Mouse (Mus musculus) heart, adult 9 months (tissue): ENCODE data around the gene Ttyh2.
A peak's percentile ranks its signal among the peaks of the same experiment; 100 is the strongest.

Experiments used
- DNase-seq, 2 experiments: peaks; one replicate each; pipeline ENCODE4 v3.0.0; 2022; ENCODE audit warnings: low spot score in 2 of 2

The Ttyh2 gene

GRCm38 (mm10) chr11:114675341-114675825 lies at the start of gene Ttyh2:
Ttyh2 (plus strand) TSS chr11:114675431.
- DNase-seq = peak; percentile 75 to 76

- DNase-seq = no peak
Measured at GRCm38 (mm10) chr11:114626071-114626690, 49.0 kb upstream of the Ttyh2 start.

- DNase-seq = no peak
Measured at GRCm38 (mm10) chr11:114627036-114627435, 48.2 kb upstream of the Ttyh2 start.

GRCm38 (mm10) chr11:114628032-114628431 lies 47.2 kb upstream of the Ttyh2 start:
- no peak for DNase-seq

GRCm38 (mm10) chr11:114630044-114630443 lies 45.2 kb upstream of the Ttyh2 start:
- DNase-seq = no peak

- no peak for DNase-seq
Measured at GRCm38 (mm10) chr11:114632266-114632665, 43.0 kb upstream of the Ttyh2 start.

- peak; percentile 34 to 61 for DNase-seq
Measured at GRCm38 (mm10) chr11:114636292-114636691, 38.9 kb upstream of the Ttyh2 start.

- no peak for DNase-seq
Measured at GRCm38 (mm10) chr11:114636727-114637505, 38.3 kb upstream of the Ttyh2 start.

GRCm38 (mm10) chr11:114638647-114639290 lies 36.5 kb upstream of the Ttyh2 start:
- no peak for DNase-seq

GRCm38 (mm10) chr11:114639681-114640103 lies 35.5 kb upstream of the Ttyh2 start:
- no peak for DNase-seq

GRCm38 (mm10) chr11:114640658-114641057 lies 34.6 kb upstream of the Ttyh2 start:
- DNase-seq = no peak

- no peak for DNase-seq
Measured at GRCm38 (mm10) chr11:114641136-114641535, 34.1 kb upstream of the Ttyh2 start.

GRCm38 (mm10) chr11:114642184-114642583 lies 33.0 kb upstream of the Ttyh2 start:
- DNase-seq = no peak

- no peak for DNase-seq
Measured at GRCm38 (mm10) chr11:114642926-114643325, 32.3 kb upstream of the Ttyh2 start.

- no peak for DNase-seq
Measured at GRCm38 (mm10) chr11:114644122-114644521, 31.1 kb upstream of the Ttyh2 start.

- DNase-seq = no peak
Measured at GRCm38 (mm10) chr11:114649510-114649909, 25.7 kb upstream of the Ttyh2 start.

GRCm38 (mm10) chr11:114652531-114652930 lies 22.7 kb upstream of the Ttyh2 start:
- DNase-seq = no peak

GRCm38 (mm10) chr11:114653664-114654063 lies 21.6 kb upstream of the Ttyh2 start:
- DNase-seq = no peak

- no peak for DNase-seq
Measured at GRCm38 (mm10) chr11:114654552-114654951, 20.7 kb upstream of the Ttyh2 start.

GRCm38 (mm10) chr11:114655350-114656008 lies 19.8 kb upstream of the Ttyh2 start:
- no peak for DNase-seq

- no peak for DNase-seq
Measured at GRCm38 (mm10) chr11:114656994-114657644, 18.1 kb upstream of the Ttyh2 start.
